Mouse (Mus musculus): ENCODE results near the gene Arhgef18.

The Arhgef18 gene

DNA sequence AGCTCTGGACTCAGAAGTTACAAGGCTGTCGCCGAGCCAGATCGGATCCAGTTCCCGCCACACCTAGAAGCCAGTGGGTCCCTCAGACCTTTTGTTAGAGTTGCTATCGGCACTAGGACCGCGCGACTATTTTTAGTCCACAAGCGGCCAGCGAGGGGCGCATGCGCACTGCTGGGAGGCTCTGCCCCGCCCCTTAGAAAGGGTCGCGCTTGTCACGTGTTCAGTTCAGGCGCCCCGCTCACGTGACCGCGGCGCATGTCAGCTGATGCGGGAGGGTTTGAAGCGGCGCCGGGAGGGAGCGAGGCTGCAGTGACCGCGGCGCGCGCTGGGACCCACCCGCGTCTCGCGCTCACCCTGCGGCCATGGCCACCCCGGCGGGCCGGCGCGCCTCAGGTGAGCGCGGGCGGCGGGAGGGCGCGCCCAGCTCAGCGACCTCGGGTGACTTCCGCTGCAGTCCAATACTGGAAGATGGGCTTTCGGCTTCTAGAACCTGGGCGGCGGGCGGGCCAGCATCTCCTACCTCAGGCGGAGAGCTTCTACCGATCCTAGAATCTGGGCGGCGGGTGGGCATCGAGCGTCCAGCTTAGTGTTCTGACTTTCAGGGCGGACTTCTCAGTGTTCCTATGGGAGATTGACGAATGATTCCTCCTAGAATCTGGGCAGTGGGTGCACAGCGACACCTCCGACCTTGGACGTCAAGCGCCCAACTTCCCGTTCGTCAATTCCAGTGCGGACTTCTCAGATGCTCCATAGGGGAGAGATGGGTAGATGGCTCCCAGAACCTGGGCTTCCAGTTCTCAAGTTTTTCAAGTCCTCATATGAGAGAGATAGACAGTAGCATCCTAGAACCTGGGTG lies 107.7 kb downstream of the Arhgef18 start, which contains the start of gene Mcoln1:
TSS of gene Mcoln1 (plus strand) at position 223 of the 856 bp plus-strand sequence.
- DNase-seq (ENCODE audit: low read depth, low spot score) = peak; percentile 97

DNA sequence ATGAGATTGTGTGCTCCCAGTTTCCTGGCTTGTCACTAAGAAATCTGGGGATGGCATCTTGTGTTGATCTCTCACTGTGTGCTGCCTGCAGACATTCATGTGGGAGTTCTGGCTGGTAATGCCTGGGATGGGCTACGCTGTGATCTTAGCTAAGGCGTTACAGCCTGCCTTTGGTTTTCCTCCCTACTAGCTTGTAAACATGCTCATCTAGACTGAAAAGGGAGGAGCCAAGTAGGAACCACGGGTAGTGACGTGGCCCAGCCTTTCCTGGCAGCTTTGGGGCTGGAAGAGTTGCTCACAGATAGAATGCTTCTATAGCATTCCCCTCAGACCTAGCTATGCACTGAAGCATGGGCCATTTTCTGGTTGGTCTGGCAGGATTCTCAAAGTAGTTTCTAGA lies 109.4 kb downstream of the Arhgef18 start:
- no peak for DNase-seq (ENCODE audit: low read depth, low spot score)
